Mouse (Mus musculus) gastrocnemius, postnatal 14 days (tissue): ENCODE measurements around the gene Gm49325. TPM values are rescaled to one million over a fixed set of nuclear protein-coding genes. Genes with fewer than 3 reads are reported as not detected.
"Not testable (repeated sequence)": the region's sequence is repeated elsewhere in the genome, so short reads cannot be mapped to it uniquely, and the experiment has no call there.

Experiments
- DNase-seq: peaks from one replicate; pipeline ENCODE4 v3.0.0; 2021; ENCODE audit warnings: mixed read lengths
- intact Hi-C: fragments of 180-260 bp; cut with DNase I; formaldehyde crosslinking; loops from one replicate; pipeline ENCODE4 v1.15.1; 2025; ENCODE audit warnings: low total_unique reads
- microRNA-seq, 2 experiments: library from miRNA; unstranded; fragments of <30 nt; microRNA quantifications; one replicate each; pipeline ENCODE4 v1.2.0; 2021
- total RNA-seq, 2 experiments: library from RNA; stranded (reverse); gene quantifications; 2 replicates each; pipeline ENCODE4 v1.2.3; 2021

Gene Gm49325
- total RNA-seq, 2 experiments from 2014 or later: 5.8 to 10.3 TPM

- intact Hi-C loops: no loop called here
- no peak for DNase-seq
These were observed 52.4 kb downstream of the Gm49325 start for GRCm38 (mm10) chr10:77658286-77658994.

GRCm38 (mm10) chr10:77663949-77664665 lies 58.1 kb downstream of the Gm49325 start:
- DNase-seq: no peak
- intact Hi-C loops: no loop called here

GRCm38 (mm10) chr10:77666342-77666741 lies 60.3 kb downstream of the Gm49325 start:
- intact Hi-C loops: no loop called here
- no peak for DNase-seq

GRCm38 (mm10) chr10:77667402-77667801 lies 61.4 kb downstream of the Gm49325 start:
- intact Hi-C loops: no loop called here
- DNase-seq: no peak

- DNase-seq: no peak
- intact Hi-C loops: no loop called here
These were observed 64.7 kb downstream of the Gm49325 start for GRCm38 (mm10) chr10:77670710-77671109.

- DNase-seq: no peak
- intact Hi-C loops: no loop called here
These were observed 65.5 kb downstream of the Gm49325 start for GRCm38 (mm10) chr10:77671519-77671918.

- intact Hi-C loops: no loop called here
These were observed 67.8 kb downstream of the Gm49325 start for GRCm38 (mm10) chr10:77673765-77674164.

GRCm38 (mm10) chr10:77677562-77677961 lies 71.6 kb downstream of the Gm49325 start:
- intact Hi-C loops: no loop called here

More at GRCm38 (mm10) chr10:77673765-77674164, 67.8 kb downstream of the Gm49325 start:
- no peak for DNase-seq

GRCm38 (mm10) chr10:77682994-77683393 lies 77.0 kb downstream of the Gm49325 start:
- intact Hi-C loops: no loop called here
- no peak for DNase-seq

More at GRCm38 (mm10) chr10:77677562-77677961, 71.6 kb downstream of the Gm49325 start:
- no peak for DNase-seq

GRCm38 (mm10) chr10:77684181-77684580 lies 78.2 kb downstream of the Gm49325 start:
- DNase-seq: no peak
- intact Hi-C loops: no loop called here

- DNase-seq: no peak
- intact Hi-C loops: no loop called here
These were observed 80.1 kb downstream of the Gm49325 start, which contains the start of gene Tspear for GRCm38 (mm10) chr10:77685895-77686664. Tspear (plus strand) TSS chr10:77686569.

GRCm38 (mm10) chr10:77687021-77687420 lies 81.0 kb downstream of the Gm49325 start:
- intact Hi-C loops: no loop called here
- DNase-seq: no peak

- intact Hi-C loops, DNase-seq: not testable (repeated sequence)
These were observed 84.4 kb downstream of the Gm49325 start, which contains the start of gene Gm19402 for GRCm38 (mm10) chr10:77690356-77690807. Gm19402 (minus strand) TSS chr10:77690757.

Small RNA genes within 50 kb of the gene (microRNA-seq; reads per million reads assigned to microRNA genes)
- gene Mir1930: 7.0 to 36.0 reads per million in 2 experiments

Other genes starting within 250 kb of the Gm49325 start
- 10 to 100 TPM in 1 of 2 experiments, 1 to 10 TPM in 1; 6.3 to 12.5 TPM for gene Adarb1, start 187.9 kb upstream of the Gm49325 start, total RNA-seq
- 10 to 100 TPM in 1 of 2 experiments, 1 to 10 TPM in 1; 7.9 to 10.0 TPM for gene Fam207a, start 90.4 kb upstream of the Gm49325 start, total RNA-seq
- 1 to 10 TPM; 1.8 to 2.1 TPM for gene Itgb2, start 75.9 kb upstream of the Gm49325 start, total RNA-seq
- 10 to 100 TPM; 47.4 to 51.8 TPM for gene Pttg1ip, start 24.5 kb upstream of the Gm49325 start, total RNA-seq
- gene Sumo3, start 100 bp upstream of the Gm49325 start, total RNA-seq: 10 to 100 TPM; 41.9 to 46.5 TPM
- 10 to 100 TPM; 79.8 to 84.4 TPM for gene Ube2g2, start 16.1 kb downstream of the Gm49325 start, total RNA-seq
- not detected for gene Tspear, start 80.4 kb downstream of the Gm49325 start, total RNA-seq
- gene Gm19402, start 84.6 kb downstream of the Gm49325 start, total RNA-seq: not detected
- gene Gm9508, start 91.0 kb downstream of the Gm49325 start, total RNA-seq: not detected
- gene Gm10272, start 100.4 kb downstream of the Gm49325 start, total RNA-seq: not detected
- gene Gm10024, start 105.3 kb downstream of the Gm49325 start, total RNA-seq: not detected
- not detected for gene Gm10142, start 109.6 kb downstream of the Gm49325 start, total RNA-seq
- not detected for gene Krtap12-1, start 114.4 kb downstream of the Gm49325 start, total RNA-seq
- not detected for gene Gm10100, start 120.3 kb downstream of the Gm49325 start, total RNA-seq
- gene Gm18596, start 136.4 kb downstream of the Gm49325 start, total RNA-seq: not detected
- not detected for gene Gm9736, start 145.2 kb downstream of the Gm49325 start, total RNA-seq
- gene Gm3233, start 153.5 kb downstream of the Gm49325 start, total RNA-seq: not detected
- gene Gm3238, start 165.1 kb downstream of the Gm49325 start, total RNA-seq: not detected
- not detected for gene Gm7138, start 170.7 kb downstream of the Gm49325 start, total RNA-seq
- not detected for gene Gm3250, start 176.3 kb downstream of the Gm49325 start, total RNA-seq
- gene Gm7137, start 182.0 kb downstream of the Gm49325 start, total RNA-seq: not detected
- not detected for gene Gm9639, start 188.9 kb downstream of the Gm49325 start, total RNA-seq
- gene Gm19668, start 192.9 kb downstream of the Gm49325 start, total RNA-seq: not detected
- gene Gm9507, start 205.6 kb downstream of the Gm49325 start, total RNA-seq: not detected
- not detected for gene Gm2696, start 208.5 kb downstream of the Gm49325 start, total RNA-seq
- gene Krtap10-4, start 220.9 kb downstream of the Gm49325 start, total RNA-seq: not detected
- gene Krtap10-10, start 229.8 kb downstream of the Gm49325 start, total RNA-seq: not detected
- not detected for gene Gm36176, start 240.6 kb downstream of the Gm49325 start, total RNA-seq
- gene Gm10318, start 246.7 kb downstream of the Gm49325 start, total RNA-seq: not detected